Mouse (Mus musculus) retina, postnatal 1 day (tissue): Measurements from ENCODE around the gene Pacs2.

ENCODE experiments used
- DNase-seq: peaks from one replicate; pipeline ENCODE4 v3.0.0-alpha.2; 2012

Pacs2 gene

GRCm38 (mm10) chr12:113013021-113013491 lies 1.3 kb upstream of the Pacs2 start:
- DNase-seq = peak; percentile 46

GRCm38 (mm10) chr12:113014561-113015556 lies 551 bp downstream of the Pacs2 start:
- peak; percentile 31 for DNase-seq

- DNase-seq = no peak
These were observed 1.6 kb downstream of the Pacs2 start for GRCm38 (mm10) chr12:113015956-113016355.

GRCm38 (mm10) chr12:113016976-113017375 lies 2.7 kb downstream of the Pacs2 start:
- no peak for DNase-seq

GRCm38 (mm10) chr12:113017429-113017984 lies 3.2 kb downstream of the Pacs2 start:
- DNase-seq = no peak

GRCm38 (mm10) chr12:113018763-113019162 lies 4.5 kb downstream of the Pacs2 start:
- DNase-seq = no peak

GRCm38 (mm10) chr12:113021488-113021887 lies 7.2 kb downstream of the Pacs2 start:
- DNase-seq = no peak

- DNase-seq = no peak
These were observed 8.8 kb downstream of the Pacs2 start for GRCm38 (mm10) chr12:113023082-113023481.

GRCm38 (mm10) chr12:113026557-113026956 lies 12.2 kb downstream of the Pacs2 start:
- no peak for DNase-seq

GRCm38 (mm10) chr12:113027495-113027894 lies 13.2 kb downstream of the Pacs2 start:
- DNase-seq = no peak

GRCm38 (mm10) chr12:113028067-113028466 lies 13.8 kb downstream of the Pacs2 start:
- peak; percentile 70 for DNase-seq

GRCm38 (mm10) chr12:113028898-113029297 lies 14.6 kb downstream of the Pacs2 start:
- DNase-seq = peak; percentile 48

- DNase-seq = no peak
These were observed 15.7 kb downstream of the Pacs2 start for GRCm38 (mm10) chr12:113030046-113030445.

GRCm38 (mm10) chr12:113030993-113031392 lies 16.7 kb downstream of the Pacs2 start:
- no peak for DNase-seq

- no peak for DNase-seq
These were observed 17.1 kb downstream of the Pacs2 start for GRCm38 (mm10) chr12:113031441-113031840.

GRCm38 (mm10) chr12:113032296-113033250 lies 18.3 kb downstream of the Pacs2 start:
- DNase-seq = peak; percentile 87

- no peak for DNase-seq
These were observed 20.8 kb downstream of the Pacs2 start for GRCm38 (mm10) chr12:113035093-113035492.

GRCm38 (mm10) chr12:113036996-113037395 lies 22.7 kb downstream of the Pacs2 start:
- DNase-seq = no peak

GRCm38 (mm10) chr12:113038414-113038813 lies 24.1 kb downstream of the Pacs2 start:
- DNase-seq = no peak

GRCm38 (mm10) chr12:113041481-113042439 lies 27.5 kb downstream of the Pacs2 start:
- DNase-seq = peak; percentile 70

GRCm38 (mm10) chr12:113042543-113042942 lies 28.2 kb downstream of the Pacs2 start:
- DNase-seq = no peak
